Mouse (Mus musculus) layer of hippocampus, adult 18-20 months (tissue): Measurements from ENCODE around the gene Fkbp11. TPM values are rescaled to one million over a fixed set of nuclear protein-coding genes. Genes with fewer than 3 reads are reported as not detected.
A peak's percentile ranks its signal among the peaks of the same experiment; 100 is the strongest.

Experiments
- DNase-seq, 2 experiments: peaks; one replicate each; pipeline ENCODE4 v3.0.0; 2022; ENCODE audit warnings: low spot score in 2 of 2
- total RNA-seq, 2 experiments: library from RNA; stranded (reverse); gene quantifications; 2 replicates each; pipeline ENCODE4 v1.2.3; 2021

Fkbp11 gene
- total RNA-seq, 2 experiments from 2014 or later = 0.97 to 1.4 TPM

DNA sequence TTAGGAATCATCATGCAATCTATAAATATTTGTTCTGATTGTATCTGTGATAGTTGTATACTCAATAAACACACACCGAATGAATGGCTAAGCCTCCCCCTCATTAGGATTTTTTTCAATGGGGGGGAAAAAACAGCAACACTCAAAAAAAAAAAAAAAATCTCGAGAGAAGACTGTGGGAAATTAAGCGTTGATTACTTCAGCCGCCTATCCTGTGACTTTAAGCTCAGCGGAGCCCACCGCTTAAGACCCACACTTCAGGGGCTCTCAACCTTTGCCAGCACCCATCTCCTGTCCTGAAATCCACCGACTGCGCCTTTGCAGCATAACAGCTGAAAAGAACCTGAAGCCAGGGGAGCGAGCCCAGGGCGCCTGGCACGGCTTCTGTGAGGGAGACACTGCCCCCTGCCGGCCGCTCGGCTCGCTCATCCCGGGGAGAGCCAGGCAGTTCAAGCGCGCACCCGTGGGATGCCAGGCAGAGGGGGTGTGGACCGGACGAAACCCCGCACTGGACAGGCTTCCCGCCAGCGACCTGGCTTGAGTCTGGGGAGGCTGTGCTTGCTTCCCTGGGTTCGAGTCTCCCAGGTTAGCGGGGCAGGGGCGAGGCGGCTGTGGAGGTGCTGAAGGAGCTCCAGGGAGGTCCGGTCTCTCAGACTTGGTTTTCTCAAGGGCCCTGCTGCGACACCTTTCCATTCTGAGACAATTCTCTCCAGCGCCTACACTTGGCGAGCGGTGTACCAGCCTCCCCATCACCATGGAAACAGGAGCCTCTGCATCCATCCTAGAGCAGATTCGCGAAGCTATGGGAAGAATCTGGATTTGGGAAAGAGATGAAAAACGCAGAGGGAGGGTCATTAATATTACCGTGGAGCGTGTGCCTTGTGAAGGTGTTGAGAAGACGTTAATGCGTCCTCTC, 28.6 kb downstream of the Fkbp11 start:
- DNase-seq = peak; percentile 86 to 91

DNA sequence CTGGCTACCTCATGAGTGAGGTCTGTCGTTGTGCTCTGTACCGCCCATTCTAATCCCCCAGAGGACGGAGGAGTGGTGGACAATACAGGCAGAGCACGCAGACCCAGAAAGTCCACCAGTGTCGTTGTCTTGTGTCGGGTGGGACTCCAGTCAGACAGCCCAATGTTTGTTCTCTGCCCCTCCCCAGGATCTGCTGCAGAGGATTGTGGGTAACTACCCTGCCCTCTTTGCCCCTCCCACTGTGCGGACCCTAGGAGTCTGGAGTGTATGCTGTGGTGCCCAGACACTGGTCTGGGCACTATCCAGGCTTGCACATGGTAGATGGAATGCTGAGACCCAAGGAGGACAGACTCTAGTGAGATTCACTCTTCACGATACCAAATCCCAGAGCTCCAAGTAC, 31.8 kb downstream of the Fkbp11 start:
- no peak for DNase-seq

DNA sequence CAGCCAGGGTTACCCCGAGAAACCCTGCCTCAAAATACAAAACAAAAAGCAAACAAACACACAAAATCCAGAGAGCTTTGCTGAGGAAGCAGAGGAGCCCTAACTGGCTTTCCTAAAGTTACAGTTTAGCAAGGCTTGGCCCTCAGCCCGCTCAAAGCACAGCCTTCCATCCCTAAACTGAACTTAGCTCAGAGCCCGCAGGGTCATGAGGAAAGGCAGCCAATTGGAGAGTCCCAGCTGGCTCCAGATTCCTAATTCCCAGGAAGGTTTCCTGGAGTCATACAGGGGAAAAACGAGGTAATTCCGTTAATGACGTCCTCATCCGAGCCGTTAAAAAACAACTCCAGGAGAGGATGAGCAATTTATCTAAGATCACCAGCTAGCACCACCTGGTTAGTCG, 32.3 kb downstream of the Fkbp11 start:
- no peak for DNase-seq

DNA sequence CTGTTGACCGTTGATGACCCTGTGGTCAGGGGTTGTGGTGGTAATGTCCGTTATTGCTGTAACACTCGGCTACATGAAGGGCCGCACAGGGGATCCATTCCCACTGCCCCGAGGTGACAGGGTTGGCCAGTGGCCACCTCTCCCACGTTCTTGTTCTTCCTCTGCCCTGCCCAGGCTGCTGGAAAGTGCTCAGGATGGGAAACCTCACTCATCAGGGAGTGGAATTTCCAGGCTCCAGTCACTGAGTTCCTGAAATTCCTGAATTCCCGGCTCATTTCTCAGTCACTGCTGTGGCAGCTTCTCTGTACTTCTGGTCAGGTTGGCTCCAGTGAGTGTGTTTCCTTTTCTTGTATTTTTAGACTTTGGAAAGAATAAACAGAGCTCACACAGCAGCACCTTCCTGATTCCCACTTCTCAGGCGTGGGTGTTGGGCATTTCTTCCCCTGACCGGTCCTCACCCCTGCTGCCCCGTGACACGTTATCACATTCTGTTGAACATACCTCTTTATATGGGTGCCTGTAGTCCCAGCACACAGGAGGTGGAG, 35.8 kb downstream of the Fkbp11 start:
- no peak for DNase-seq

DNA sequence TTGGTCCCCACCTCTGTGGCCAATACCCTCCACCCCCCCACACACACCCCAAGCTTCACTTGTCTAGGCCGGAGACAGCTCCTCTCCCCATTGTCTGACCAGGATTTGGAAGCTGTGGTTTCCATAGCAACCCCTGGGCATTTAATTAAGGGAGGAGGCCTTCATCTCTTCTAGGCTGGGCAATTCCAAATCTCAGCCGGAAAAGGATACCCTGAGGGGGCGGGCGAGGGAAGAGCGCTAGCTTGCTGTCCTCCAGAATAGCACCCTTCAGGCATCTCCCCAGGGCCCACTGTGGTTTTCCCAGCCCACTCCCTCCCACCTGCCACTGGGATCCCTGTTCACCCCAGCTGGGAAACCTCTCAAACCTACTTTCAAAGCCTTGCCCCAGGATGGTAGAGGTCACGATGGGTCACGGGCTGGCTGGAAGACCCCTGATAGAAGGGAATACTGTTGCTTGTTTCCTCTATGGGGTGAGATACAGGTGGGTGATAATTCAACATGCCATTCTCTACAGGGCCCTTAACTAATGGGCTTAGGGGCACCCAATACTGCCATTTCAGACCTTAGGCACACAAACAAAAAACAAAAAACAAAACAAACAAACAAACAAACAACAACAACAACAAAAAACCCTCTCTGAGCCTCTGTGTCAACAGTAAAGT, 36.4 kb downstream of the Fkbp11 start:
- DNase-seq = no peak

DNA sequence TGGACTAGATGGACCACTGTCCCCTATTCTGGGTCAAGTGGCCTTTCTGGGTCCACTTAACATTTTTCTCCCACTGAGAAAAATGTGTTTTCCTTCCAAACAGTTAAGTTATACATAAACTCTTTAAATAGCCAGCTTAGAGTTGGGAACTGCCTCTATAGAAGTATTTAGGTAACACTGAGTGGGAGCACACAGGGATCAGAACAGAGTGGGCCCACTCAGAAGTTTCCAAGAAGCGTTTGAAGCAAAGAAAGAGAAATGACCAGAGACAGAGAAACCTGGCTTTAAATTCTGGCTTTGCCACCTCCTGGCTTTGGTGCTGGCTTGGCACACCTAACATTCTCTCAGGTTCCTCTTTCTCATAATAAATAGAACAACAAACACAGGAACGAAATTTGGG, 38.3 kb downstream of the Fkbp11 start:
- no peak for DNase-seq

DNA sequence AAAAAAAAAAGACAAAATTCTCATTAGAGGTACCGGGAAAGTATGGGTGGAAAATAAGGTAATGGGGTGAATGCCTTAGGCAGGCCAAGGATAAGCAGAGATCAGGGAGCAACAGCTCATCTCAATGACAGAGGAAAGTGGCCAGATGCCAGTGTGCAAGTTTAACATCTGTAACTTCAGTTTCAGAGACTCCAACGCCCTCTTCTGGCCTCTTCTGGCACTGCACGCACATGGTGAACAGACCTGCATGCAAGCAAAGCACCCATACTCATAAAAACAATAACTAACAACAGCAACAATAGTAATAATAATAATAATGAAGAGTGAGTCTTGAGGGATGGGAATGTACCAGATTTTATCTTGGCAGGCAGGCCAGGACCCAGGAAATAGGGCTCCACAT, 42.1 kb downstream of the Fkbp11 start:
- DNase-seq = no peak

DNA sequence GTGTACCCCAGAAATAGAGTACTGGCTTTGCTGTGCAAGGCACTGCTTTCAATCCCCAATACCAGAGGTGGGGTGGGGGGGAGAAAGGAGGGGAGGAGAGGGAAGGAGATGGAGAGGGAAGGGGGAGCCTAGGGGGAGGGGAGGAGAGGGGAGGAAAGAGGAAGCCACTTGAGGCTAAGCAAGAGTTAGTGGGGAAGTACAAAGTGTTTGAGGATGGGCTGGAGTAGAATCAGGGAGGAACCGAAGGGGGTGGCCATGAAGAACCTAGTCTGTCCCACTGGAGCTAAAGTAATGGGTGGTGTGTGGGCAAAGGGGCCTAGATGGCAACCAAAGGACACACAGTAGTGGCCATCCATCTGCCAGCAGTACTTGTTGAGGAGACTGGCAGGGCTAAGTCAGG, 44.3 kb downstream of the Fkbp11 start:
- no peak for DNase-seq

DNA sequence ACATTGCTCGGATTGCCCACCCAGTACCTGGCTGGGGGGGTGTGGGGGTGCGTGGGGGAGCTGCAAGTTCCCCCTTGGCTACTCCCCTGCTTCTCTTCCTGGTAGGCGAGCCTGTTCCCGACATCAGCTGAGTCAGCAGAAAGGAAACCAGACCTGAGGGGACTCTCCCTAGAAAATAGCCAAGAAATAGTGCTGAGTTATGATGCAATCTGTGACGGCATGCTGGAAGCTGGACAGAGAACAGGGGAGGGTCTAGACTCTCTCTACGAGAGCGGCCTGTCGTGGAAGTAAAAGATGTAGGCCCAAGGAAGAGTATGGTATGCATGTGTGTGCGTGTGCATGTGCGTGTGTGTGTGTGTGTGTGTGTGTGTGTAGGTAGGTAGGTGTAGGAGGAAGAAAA, 44.8 kb downstream of the Fkbp11 start:
- DNase-seq = no peak

DNA sequence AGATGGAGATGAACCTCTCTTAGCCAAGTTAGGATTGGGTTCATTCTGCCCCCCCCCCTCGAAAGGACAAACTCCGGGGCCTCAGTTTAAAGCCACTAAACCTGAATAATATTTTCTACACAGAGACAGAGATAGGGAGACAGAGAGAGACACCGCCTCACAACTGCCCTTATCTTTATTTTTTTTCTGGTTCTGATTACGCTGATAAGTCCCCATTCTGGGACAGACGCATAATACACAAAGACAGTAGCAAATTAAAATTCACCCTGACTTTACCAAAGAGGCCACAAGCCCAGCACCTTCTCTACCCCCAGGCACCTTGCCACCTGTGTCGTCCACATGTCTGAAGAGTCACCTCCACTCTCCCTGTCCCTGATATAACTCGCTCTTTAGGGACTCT, 46.4 kb downstream of the Fkbp11 start:
- DNase-seq = no peak

DNA sequence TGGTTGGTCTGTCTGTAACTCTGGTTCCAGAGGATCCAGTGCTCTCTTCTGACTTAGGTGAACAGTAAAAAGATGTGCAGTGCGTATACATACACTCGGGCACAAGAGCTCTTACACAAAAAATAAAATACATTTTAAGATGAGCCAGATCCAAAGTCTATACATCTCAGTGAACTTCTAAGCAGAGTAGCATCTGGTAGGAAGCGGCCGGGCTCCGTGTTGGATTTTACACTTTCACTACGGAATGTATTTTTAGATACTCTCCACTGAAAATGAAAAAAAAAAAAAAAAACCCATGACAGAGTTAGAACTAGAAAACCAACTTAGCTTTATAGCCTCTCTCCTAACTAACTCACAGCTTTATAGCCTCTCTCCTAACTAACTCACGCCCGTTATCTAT, 47.3 kb downstream of the Fkbp11 start:
- DNase-seq = no peak

DNA sequence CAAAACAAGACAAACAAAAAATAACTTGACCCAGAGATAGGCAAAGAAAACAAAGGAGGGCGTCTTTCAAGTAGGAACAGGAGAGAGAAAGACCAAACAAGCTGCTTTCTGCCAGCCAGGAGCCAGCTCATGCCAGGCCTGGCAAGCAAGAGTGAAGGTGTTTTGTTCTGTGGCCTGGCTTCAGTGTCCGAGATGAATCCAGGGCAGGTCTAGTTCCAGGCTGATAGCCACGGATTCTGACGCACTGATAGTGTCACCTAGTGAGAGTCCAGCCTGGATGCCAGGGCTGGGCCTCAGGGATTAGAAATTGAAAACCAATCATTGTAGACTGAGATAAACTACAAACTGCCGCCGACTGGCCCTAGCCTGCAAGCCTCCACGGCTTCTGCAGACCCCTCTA, 50.0 kb downstream of the Fkbp11 start:
- no peak for DNase-seq

DNA sequence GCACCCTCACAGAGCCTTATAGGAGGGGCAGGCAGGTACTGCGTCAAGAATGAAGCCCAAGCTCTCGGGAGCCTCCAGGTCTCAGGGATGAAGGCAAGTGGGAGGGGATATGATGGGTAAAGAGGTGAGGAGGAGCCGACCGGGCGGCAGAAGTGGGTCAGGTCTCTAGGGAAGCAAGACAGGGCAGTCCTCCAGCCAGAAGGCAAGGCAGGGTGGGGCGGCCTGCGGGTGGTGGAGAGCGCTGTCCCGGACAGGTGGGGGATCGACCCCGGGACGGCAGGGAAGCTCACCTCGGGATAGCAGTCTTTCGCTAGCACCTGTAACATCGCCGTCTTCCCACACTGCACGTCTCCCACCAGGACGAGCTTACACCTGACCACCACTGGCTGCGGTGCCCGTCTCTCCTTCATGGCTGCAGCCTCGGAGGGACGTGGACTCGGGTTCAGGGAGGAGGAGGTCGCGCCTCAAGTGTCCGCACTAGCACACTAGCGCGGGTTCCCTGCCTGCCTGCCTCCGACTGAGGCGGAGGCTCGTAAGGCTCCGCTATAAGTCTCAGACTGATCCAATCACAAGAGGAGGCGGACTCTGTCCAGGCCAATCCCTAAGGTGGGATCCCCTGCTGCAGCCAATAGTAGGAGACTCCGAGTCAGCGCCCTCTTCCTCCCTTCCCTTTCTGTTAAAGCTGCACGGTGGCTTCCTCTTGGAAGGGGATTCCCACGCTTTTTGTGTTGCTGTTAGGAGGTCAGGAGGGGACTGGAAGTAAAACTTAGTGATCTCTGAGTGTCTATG, 50.9 kb downstream of the Fkbp11 start, which contains the start of gene Rnd1:
Gene Rnd1 (minus strand): TSS at position 522 of the 789 bp plus-strand sequence.
- DNase-seq = peak; percentile 77 to 90

DNA sequence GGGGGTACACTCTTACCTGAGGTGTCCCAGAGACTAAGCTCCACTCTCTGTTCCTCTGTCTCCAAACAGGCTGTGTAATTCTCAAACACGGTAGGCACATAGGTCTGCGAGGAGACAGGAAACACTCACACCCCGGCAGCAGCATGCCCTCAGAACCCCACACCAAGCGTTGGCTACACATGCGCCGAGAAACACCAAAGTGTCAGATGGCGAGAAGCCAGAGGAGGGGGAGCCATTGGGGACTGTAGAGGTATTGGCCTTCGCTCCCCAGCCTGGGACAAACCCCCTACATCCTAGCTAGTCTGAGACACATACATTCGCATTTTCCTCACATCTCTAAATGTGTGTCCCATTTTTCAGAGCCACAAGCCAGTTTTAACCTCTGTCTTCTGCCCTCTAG, 51.5 kb downstream of the Fkbp11 start:
- no peak for DNase-seq

DNA sequence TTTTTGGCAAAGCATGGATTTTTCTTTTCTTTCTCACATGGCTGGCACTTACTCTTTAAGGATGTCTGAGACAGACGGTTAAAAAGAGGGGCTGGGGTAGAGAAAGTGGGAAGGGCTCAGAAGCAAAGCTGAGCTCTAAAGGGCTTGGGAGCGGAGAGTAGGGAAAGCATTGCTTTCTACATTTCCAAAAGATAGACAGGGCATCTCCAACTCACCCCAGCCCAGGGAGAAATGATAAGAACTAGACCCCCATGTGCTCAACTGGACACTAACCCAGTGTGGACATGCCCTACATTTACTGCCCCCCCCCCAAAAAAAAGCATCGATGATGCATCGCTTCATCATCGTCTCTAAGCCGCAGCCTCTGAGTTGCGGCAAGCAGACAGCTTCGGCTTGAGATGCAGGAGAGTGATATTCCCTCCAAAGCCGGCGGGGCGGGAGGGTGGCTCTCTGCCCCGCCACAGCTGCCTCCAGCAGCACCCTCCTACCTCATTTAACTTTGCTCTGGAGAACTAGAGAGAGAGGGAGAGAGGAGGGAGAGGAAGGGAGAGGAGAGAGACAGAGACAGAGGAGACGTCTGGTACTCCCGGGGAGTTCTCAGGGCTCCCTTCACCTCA, 52.3 kb downstream of the Fkbp11 start:
- DNase-seq = no peak

DNA sequence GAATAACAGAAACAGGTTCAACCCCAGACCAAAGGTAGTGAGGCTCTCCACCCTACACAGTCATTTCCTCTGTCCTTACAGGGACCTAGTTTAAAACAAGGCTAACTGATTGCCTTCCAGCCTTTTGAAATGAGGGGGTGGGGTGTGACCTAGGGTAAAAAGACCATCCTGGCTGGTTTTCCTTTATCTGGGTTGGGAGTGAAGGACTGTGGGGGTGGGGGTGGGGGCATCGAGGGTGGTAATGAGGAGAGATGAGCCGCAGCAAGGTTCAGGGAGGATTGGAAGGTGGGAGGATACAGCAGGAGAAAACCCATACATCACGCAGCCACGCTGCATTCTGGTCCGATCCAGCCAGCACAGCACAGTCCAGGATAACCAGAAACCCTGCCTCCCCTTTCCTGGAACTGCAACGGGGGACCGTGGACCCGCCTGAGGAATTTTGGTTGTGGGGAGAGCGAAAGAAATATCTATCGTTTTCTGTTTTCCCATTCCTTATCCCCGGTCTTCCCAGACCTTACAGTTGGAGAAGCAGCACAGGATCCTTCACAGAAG, 52.9 kb downstream of the Fkbp11 start:
- no peak for DNase-seq

Other genes starting within 250 kb of the Fkbp11 start
- gene Lalba, start 245.5 kb downstream of the Fkbp11 start, total RNA-seq = not detected
- not detected for gene Olfr279, start 235.8 kb downstream of the Fkbp11 start, total RNA-seq
- gene Kansl2, start 193.9 kb downstream of the Fkbp11 start, total RNA-seq = 10 to 100 TPM; 54.3 to 56.3 TPM
- 10 to 100 TPM; 39.6 to 43.9 TPM for gene Ccnt1, start 157.3 kb downstream of the Fkbp11 start, total RNA-seq
- not detected for gene 4930415O20Rik, start 157.2 kb downstream of the Fkbp11 start, total RNA-seq
- 10 to 100 TPM; 46.5 to 48.2 TPM for gene Adcy6, start 118.1 kb downstream of the Fkbp11 start, total RNA-seq
- 100 to 1,000 TPM; 217 to 222 TPM for gene Cacnb3, start 97.4 kb downstream of the Fkbp11 start, total RNA-seq
- gene Ddx23, start 65.3 kb downstream of the Fkbp11 start, total RNA-seq = 100 to 1,000 TPM in 1 of 2 experiments, 10 to 100 TPM in 1; 89.8 to 108 TPM
- gene Rnd1, start 50.7 kb downstream of the Fkbp11 start, total RNA-seq = 1 to 10 TPM; 6.3 to 8.0 TPM
- gene Ccdc65, start 20.0 kb downstream of the Fkbp11 start, total RNA-seq = 1 to 10 TPM; 7.4 to 9.7 TPM
- 100 to 1,000 TPM; 830 to 882 TPM for gene Arf3, start 35.0 kb upstream of the Fkbp11 start, total RNA-seq
- under 1 TPM; 0.23 to 0.64 TPM for gene Wnt10b, start 50.0 kb upstream of the Fkbp11 start, total RNA-seq
- not detected for gene Wnt1, start 61.7 kb upstream of the Fkbp11 start, total RNA-seq
- gene Ddn, start 81.3 kb upstream of the Fkbp11 start, total RNA-seq = 1,000 to 10,000 TPM; 1,780 to 1,859 TPM
- 10 to 100 TPM; 50.6 to 51.1 TPM for gene Prkag1, start 103.3 kb upstream of the Fkbp11 start, total RNA-seq
- 100 to 1,000 TPM in 1 of 2 experiments, 10 to 100 TPM in 1; 89.1 to 103 TPM for gene Kmt2d, start 143.0 kb upstream of the Fkbp11 start, total RNA-seq
- gene Rhebl1, start 166.3 kb upstream of the Fkbp11 start, total RNA-seq = 1 to 10 TPM; 5.7 to 6.3 TPM
- gene Dhh, start 170.3 kb upstream of the Fkbp11 start, total RNA-seq = under 1 TPM; 0.08 to 0.15 TPM
- 10 to 100 TPM; 13.7 to 14.0 TPM for gene Lmbr1l, start 190.0 kb upstream of the Fkbp11 start, total RNA-seq
- gene Tuba1b, start 206.4 kb upstream of the Fkbp11 start, total RNA-seq = 100 to 1,000 TPM; 448 to 490 TPM
- not detected for gene Gm49450, start 225.4 kb upstream of the Fkbp11 start, total RNA-seq
- gene Tuba1a, start 225.5 kb upstream of the Fkbp11 start, total RNA-seq = 100 to 1,000 TPM; 699 to 750 TPM